Mouse (Mus musculus): Measurements from ENCODE around the gene Fh1. TPM values are rescaled to one million over a fixed set of nuclear protein-coding genes. Genes with fewer than 3 reads are reported as not detected.

The Fh1 gene
- total RNA-seq, 1 experiment from 2014 or later: 46.8 TPM

- ATAC-seq (replicated peaks; ENCODE audit: insufficient number of reproducible peaks, low FRiP score, low TSS enrichment, poor library complexity, severe bottlenecking): no peak
Measured at GRCm38 (mm10) chr1:175564321-175564720, 61.1 kb downstream of the Fh1 start.

- ATAC-seq (replicated peaks; ENCODE audit: insufficient number of reproducible peaks, low FRiP score, low TSS enrichment, poor library complexity, severe bottlenecking): no peak
Measured at GRCm38 (mm10) chr1:175562379-175562778, 63.1 kb downstream of the Fh1 start.

GRCm38 (mm10) chr1:175561806-175562205 lies 63.6 kb downstream of the Fh1 start:
- ATAC-seq (replicated peaks; ENCODE audit: insufficient number of reproducible peaks, low FRiP score, low TSS enrichment, poor library complexity, severe bottlenecking): no peak

- ATAC-seq (replicated peaks; ENCODE audit: insufficient number of reproducible peaks, low FRiP score, low TSS enrichment, poor library complexity, severe bottlenecking): no peak
Measured at GRCm38 (mm10) chr1:175554641-175555040, 70.8 kb downstream of the Fh1 start.

GRCm38 (mm10) chr1:175552474-175552873 lies 73.0 kb downstream of the Fh1 start:
- no peak for ATAC-seq (replicated peaks; ENCODE audit: insufficient number of reproducible peaks, low FRiP score, low TSS enrichment, poor library complexity, severe bottlenecking)

GRCm38 (mm10) chr1:175550586-175550985 lies 74.8 kb downstream of the Fh1 start:
- ATAC-seq (replicated peaks; ENCODE audit: insufficient number of reproducible peaks, low FRiP score, low TSS enrichment, poor library complexity, severe bottlenecking): no peak

Other genes starting within 250 kb of the Fh1 start
- gene Rgs7, start 133.1 kb downstream of the Fh1 start, total RNA-seq (2017): not detected in 3 replicates
- gene Kmo, start 5.3 kb downstream of the Fh1 start, total RNA-seq (2017): 7.5 to 16.0 TPM (median 10.7 TPM) in 3 replicates
- 0.29 to 0.78 TPM in 2 of 3 replicates, not detected in the other for gene Opn3, start 67.1 kb upstream of the Fh1 start, total RNA-seq (2017)
- gene Chml, start 67.3 kb upstream of the Fh1 start, total RNA-seq (2017): 11.2 to 13.9 TPM (median 13.0 TPM) in 3 replicates
- gene Wdr64, start 73.0 kb upstream of the Fh1 start, total RNA-seq (2017): not detected in 3 replicates

All from monocyte, adult 5-6 weeks (primary cell).